Mouse (Mus musculus) neural tube, embryonic 11.5 days (tissue): ENCODE results near the gene Ube2c. TPM values are rescaled to one million over a fixed set of nuclear protein-coding genes. Genes with fewer than 3 reads are reported as not detected.
A peak's percentile ranks its signal among the peaks of the same experiment; 100 is the strongest.

Source experiments
- ATAC-seq: fragments of 200-750 bp; cut with Nextera tagmentation; 2 replicates; pipeline ENCODE4 v1.8.0; 2017; ENCODE audit warnings: moderate number of reproducible peaks, mild to moderate bottlenecking, moderate TSS enrichment, moderate library complexity; ENCODE audit not compliant: insufficient read depth, low FRiP score, low TSS enrichment
- DNase-seq: peaks from one replicate; pipeline ENCODE4 v3.0.0-alpha.2; 2015; ENCODE audit warnings: low spot score
- H3K27ac ChIP-seq: fragments of 300-500 bp; sonication (generic); 2 replicates; pipeline ENCODE4 v1.5.1; 2014; ENCODE audit warnings: low read depth, mild to moderate bottlenecking, low read length
- H3K27me3 ChIP-seq: fragments of 300-500 bp; sonication (generic); 2 replicates; pipeline ENCODE4 v1.6.1; 2014; ENCODE audit warnings: mild to moderate bottlenecking, low read length, mixed read lengths; ENCODE audit not compliant: control insufficient read depth, insufficient read depth
- H3K36me3 ChIP-seq: fragments of 300-500 bp; sonication (generic); 2 replicates; pipeline ENCODE4 v1.6.1; 2014; ENCODE audit warnings: mild to moderate bottlenecking, low read length, moderate library complexity, mixed read lengths; ENCODE audit not compliant: control insufficient read depth, insufficient read depth
- H3K4me1 ChIP-seq: fragments of 300-500 bp; sonication (generic); 2 replicates; pipeline ENCODE4 v1.6.1; 2014; ENCODE audit warnings: low read length, mixed read lengths; ENCODE audit not compliant: control insufficient read depth, insufficient read depth
- H3K4me2 ChIP-seq: fragments of 300-500 bp; sonication (generic); 2 replicates; pipeline ENCODE4 v1.6.1; 2014; ENCODE audit warnings: low read depth, mild to moderate bottlenecking, moderate library complexity
- H3K4me3 ChIP-seq: fragments of 300-500 bp; sonication (generic); 2 replicates; pipeline ENCODE4 v1.5.1; 2014; ENCODE audit warnings: low read depth, low read length
- H3K9ac ChIP-seq: fragments of 300-500 bp; sonication (generic); 2 replicates; pipeline ENCODE4 v1.6.1; 2014; ENCODE audit warnings: mild to moderate bottlenecking, low read length
- H3K9me3 ChIP-seq: fragments of 300-500 bp; sonication (generic); 2 replicates; pipeline ENCODE4 v1.6.1; 2016; ENCODE audit warnings: low read length; ENCODE audit not compliant: control insufficient read depth
- WGBS: fragments of 180-500 bp; shearing (Covaris S2); extraction: QIAGEN DNeasy Blood & Tissue Kit; methylation state at CpG from one replicate; pipeline ENCODE4 v1.1.7; 2014; 5-methylcytosine and 5-hydroxymethylcytosine counted together
- polyA plus RNA-seq: library from polyadenylated mRNA; unstranded; fragments of >200 nt; fragmentation: Nextera tagmentation; extraction: Ambion mirVana; gene quantifications from 2 replicates; pipeline ENCODE4 v1.2.1, GENCODE M21; 2014

Gene Ube2c
- polyA plus RNA-seq, 1 experiment from 2014 or later: 449 TPM

DNA sequence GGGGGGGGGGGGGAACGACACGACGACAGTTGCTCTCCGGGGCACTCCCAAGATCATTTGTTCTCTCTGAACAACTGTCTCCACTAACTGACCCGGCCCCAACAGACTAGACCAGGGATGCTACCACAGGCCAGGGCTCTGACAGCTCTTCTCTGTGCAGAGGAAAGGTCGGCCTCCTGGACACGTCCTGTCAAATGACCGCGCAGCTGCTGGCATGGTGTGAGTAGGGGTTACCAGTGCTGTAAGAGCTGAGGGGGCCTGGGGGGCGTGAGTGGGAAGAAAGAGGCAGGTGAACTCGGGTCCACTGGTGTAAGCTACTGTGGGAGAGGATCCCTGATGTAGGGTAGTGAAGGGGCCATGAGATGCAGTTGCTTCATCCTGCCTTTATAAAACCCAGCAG is 11.9 kb upstream of the Ube2c start:
- 87% methylated on average over 11 of the region's 11 CpGs for WGBS
- Histone ChIP-seq H3K4me3 (no peak overlapping the region), H3K9me3 (no peaks in the 10 kb centered on the region), H3K27ac (no peak overlapping the region), H3K27me3 (no peaks in the 10 kb centered on the region), H3K9ac (no peak overlapping the region), H3K4me2 (no peak overlapping the region), H3K4me1 (no peaks in the 10 kb centered on the region), H3K36me3 (peaks cover 30% of the 10 kb centered on the region)
- DNase-seq: no peak
- ATAC-seq: no peak

DNA sequence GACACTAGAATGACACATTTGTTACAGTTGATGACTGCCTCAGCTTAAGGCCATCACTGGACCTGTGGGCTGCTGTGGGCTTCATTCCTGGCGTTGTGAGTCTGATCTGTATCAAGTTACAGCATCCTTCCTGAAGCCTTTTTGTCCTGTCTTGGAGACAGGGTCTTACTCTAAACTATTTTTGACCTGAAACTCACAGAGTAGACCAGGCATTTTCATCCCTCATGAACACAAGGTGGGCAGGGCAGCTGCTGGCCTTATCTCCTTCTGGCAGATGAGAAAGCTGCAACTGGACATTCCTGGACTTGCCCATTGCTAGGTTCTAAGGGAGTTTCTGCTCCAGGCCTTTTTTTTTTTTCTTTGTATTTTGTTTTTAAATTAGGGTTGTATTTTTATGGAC is 11.0 kb upstream of the Ube2c start:
- Histone ChIP-seq H3K27ac (no peak overlapping the region), H3K36me3 (peaks cover 30% of the 10 kb centered on the region), H3K9me3 (no peaks in the 10 kb centered on the region), H3K9ac (no peak overlapping the region), H3K4me1 (no peaks in the 10 kb centered on the region), H3K27me3 (no peaks in the 10 kb centered on the region), H3K4me2 (no peak overlapping the region), H3K4me3 (no peak overlapping the region)
- DNase-seq (no peak), ATAC-seq (no peak)
- WGBS: 58% methylated on average over 1 of the region's 1 CpGs

DNA sequence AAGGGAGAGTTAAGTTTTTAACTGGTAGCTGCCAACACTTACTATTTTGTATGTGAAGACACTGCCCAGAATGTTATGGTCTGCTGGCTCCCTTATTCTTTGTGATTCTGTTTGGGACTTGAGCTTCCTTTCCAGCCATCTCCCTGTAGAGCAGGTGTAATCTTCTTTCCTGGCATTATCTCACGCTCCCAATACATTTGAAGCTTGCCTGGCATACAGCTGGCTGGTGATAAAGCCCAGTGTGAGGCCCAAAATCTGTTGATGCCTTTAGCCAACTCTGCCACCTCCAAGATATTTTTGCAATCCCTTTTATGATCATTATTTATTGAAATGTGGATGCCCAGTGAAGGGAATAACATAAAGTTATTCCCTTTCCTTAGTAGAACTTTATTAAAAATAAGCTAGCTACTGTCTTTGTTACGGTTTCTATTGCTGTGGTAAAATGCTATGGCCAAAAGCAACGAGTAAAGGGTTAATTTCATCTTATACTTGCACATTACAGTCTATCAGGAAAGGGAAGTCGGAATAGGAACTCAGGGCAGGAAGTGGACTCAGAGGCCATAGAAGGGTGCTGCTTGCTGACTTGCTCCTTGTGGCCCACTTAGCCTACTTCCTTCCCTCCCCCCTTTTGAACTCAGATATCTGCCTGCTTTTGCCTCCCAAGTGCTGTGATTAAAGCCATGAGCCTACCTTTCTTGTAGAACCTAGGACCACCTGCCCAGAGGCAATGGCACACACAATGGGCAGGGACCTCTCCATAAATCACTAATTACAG is 9.5 kb upstream of the Ube2c start:
- Histone ChIP-seq H3K27me3 (no peaks in the 10 kb centered on the region), H3K4me1 (no peaks in the 10 kb centered on the region), H3K27ac (no peak overlapping the region), H3K4me2 (no peak overlapping the region), H3K36me3 (peaks cover 20% of the 10 kb centered on the region), H3K9me3 (no peaks in the 10 kb centered on the region), H3K4me3 (no peak overlapping the region), H3K9ac (no peak overlapping the region)
- ATAC-seq: no peak
- WGBS: 88% methylated on average over 4 of the region's 4 CpGs
- no peak for DNase-seq

DNA sequence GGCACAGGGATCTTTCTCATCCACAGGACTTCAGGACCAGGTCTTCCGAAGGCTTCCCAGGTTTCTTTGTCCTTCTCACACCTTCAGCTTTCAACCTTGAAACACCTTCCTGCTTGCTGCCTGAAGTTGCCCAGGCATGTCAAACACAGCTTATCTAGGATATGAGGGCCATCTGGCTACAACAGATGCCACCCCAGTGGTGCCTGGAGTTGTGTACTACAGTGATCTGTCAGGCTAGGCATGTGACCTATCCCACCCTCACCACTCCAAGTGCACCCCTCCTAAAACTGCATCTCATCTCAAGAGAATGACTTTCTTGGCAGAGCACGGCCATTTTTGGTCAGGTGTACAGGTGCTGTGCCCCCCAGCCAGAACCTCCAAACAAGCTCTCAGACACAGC is 8.2 kb upstream of the Ube2c start:
- Histone ChIP-seq H3K4me2 (no peak overlapping the region), H3K36me3 (peaks cover 11% of the 10 kb centered on the region), H3K4me3 (no peak overlapping the region), H3K27me3 (no peaks in the 10 kb centered on the region), H3K9me3 (no peaks in the 10 kb centered on the region), H3K9ac (no peak overlapping the region), H3K27ac (no peak overlapping the region), H3K4me1 (no peaks in the 10 kb centered on the region)
- DNase-seq: no peak
- no peak for ATAC-seq
- WGBS: 100% methylated on average over 2 of the region's 2 CpGs

DNA sequence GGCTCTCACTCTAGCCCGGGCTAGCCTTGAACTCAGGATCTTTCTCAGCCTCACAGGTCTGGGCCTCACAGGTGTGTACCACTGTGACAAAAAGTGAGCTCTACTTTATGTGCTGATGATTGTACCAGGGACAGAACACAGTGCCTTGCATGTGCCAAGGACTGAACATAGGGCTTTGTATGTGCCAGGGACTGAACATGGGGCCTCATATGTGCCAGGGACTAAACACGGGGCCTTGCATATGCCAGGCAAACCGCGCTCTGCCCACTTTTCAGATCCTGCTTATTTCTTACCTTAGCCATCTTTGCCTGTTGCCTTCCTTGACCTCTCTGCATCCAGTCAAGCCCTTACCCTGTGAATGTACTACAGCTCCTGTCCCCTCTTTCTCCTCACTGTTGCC is 7.7 kb upstream of the Ube2c start:
- H3K9ac ChIP-seq: no peak overlapping the region

DNA sequence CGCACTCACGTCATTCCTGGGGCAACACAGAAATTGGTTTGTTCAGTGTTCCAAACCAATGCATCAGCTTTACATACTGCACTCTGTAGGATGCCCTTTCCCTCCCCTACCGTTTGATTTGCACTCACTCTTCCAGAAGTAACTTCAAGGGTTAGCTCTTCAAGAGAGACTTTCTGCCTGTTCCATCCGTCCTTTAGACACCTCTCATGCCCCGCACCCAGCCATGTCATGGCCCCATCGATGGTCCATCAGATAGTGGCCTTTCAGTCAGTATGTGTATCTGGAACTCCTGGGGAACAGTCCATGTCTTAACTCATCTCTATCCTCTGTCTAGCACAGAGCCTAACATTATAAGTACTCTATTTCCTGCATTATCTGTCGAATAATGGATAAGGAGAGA is 7.1 kb upstream of the Ube2c start:
- no peak for DNase-seq
- no peaks in the 10 kb centered on the region for H3K27me3 ChIP-seq

More for the DNA sequence above, 7.7 kb upstream of the Ube2c start:
- Histone ChIP-seq H3K9me3 (no peaks in the 10 kb centered on the region), H3K4me3 (no peak overlapping the region), H3K4me2 (no peak overlapping the region), H3K27me3 (no peaks in the 10 kb centered on the region), H3K27ac (no peak overlapping the region), H3K4me1 (no peaks in the 10 kb centered on the region), H3K36me3 (peaks cover 11% of the 10 kb centered on the region)
- WGBS: 98% methylated on average over 4 of the region's 4 CpGs
- ATAC-seq (no peak), DNase-seq (no peak)

DNA sequence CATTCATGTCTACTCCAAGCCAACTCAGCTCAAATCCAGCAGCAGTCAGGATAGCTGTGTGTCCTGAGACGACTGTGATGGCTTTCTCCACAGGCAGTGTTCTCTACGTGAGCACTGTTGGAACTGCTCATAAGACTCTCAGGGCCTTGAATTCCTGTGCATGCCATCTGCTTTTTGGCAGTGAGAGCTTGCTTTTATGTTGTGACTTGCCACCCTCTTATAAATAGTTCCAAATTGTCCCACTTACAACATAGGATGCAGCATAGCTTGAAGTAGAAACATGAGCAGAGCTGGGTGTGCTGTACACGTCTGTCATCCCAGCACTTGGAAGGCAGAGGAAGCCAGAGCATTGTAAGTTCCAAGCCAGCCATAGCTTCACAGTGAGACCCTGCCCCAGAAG is 3.9 kb upstream of the Ube2c start:
- DNase-seq (no peak), ATAC-seq (no peak)
- no peak overlapping the region for H3K4me3 ChIP-seq
- no peak overlapping the region for H3K4me2 ChIP-seq
- peaks cover 6% of the 10 kb centered on the region for H3K4me1 ChIP-seq
- H3K9ac ChIP-seq: no peak overlapping the region
- no peaks in the 10 kb centered on the region for H3K27me3 ChIP-seq
- no peak overlapping the region for H3K27ac ChIP-seq
- H3K9me3 ChIP-seq: no peaks in the 10 kb centered on the region
- H3K36me3 ChIP-seq: peaks cover 8% of the 10 kb centered on the region
- WGBS: 87% methylated on average over 3 of the region's 3 CpGs

More for the DNA sequence above, 7.1 kb upstream of the Ube2c start:
- peaks cover 11% of the 10 kb centered on the region for H3K36me3 ChIP-seq
- H3K4me1 ChIP-seq: no peaks in the 10 kb centered on the region
- H3K27ac ChIP-seq: no peak overlapping the region
- WGBS: 91% methylated on average over 7 of the region's 7 CpGs
- no peak for ATAC-seq
- no peaks in the 10 kb centered on the region for H3K9me3 ChIP-seq
- no peak overlapping the region for H3K9ac ChIP-seq
- no peak overlapping the region for H3K4me2 ChIP-seq
- no peak overlapping the region for H3K4me3 ChIP-seq

DNA sequence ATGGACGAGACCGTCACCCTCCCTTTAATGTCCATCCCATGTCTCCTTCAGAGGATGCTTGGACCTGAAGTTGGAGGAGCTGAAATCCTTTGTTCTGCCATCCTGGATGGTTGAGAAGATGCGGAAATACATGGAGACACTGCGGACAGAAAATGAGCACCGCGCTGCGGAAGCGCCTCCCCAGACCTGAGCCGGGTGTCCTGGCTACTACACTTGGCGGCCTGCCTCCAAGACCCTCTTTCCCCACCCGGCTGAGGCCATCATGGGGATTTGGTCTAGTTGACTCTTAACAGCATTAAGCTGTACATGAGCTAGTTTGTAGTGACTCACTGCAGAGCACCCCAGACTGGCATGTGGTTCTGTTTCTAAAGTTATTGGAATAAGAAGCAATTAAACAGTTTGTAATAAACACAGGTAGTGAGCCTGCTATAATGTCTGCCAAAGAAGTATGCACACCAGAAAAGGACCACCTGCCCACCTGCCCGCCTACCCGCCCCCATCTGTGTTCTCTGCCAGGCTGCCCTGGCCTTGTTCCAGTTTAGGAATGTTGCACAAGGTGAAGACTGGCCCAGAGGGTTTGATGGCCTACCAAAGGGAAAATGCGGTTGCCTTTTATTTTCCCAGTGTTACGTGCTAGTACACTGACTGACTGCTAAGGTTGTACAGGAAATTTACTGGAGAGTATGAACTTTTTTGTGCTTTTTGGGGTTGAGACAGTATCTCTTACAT is 1.7 kb upstream of the Ube2c start:
- ATAC-seq (no peak), DNase-seq (no peak)
- H3K36me3 ChIP-seq: peaks cover 10% of the 10 kb centered on the region

DNA sequence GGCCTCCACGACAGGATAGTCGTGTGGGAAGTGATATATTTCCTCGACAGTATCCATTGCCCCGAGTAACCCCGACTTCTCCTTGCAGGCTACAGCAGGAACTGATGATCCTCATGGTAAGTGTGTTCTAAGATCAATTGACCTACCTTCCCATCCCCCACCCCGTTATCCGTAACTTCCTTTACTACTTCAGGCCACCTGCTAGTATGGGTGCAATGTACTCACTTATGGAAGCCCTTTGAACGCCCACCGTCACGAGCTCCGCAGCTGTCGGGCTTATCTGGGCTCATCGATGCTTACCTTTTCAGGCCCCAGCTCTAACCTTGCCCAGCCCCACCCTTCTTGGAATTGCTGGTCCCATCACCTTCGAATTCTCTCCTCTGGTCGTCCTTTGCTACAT is 581 bp downstream of the Ube2c start:
- Histone ChIP-seq H3K9ac (peak overlapping the region; percentile 89), H3K27me3 (no peaks in the 10 kb centered on the region), H3K27ac (peak overlapping the region; percentile 60; the same call in 1 of the 2 replicates), H3K36me3 (peaks cover 8% of the 10 kb centered on the region), H3K4me2 (peak overlapping the region; percentile 86), H3K4me3 (peak overlapping the region; percentile 97), H3K9me3 (no peaks in the 10 kb centered on the region), H3K4me1 (peaks cover 18% of the 10 kb centered on the region)
- DNase-seq: no peak
- WGBS: 4% methylated on average over 15 of the region's 15 CpGs
- ATAC-seq: no peak

More for the DNA sequence above, 1.7 kb upstream of the Ube2c start:
- Histone ChIP-seq H3K27me3 (no peaks in the 10 kb centered on the region), H3K4me1 (peaks cover 18% of the 10 kb centered on the region), H3K9ac (no peak overlapping the region), H3K27ac (no peak overlapping the region), H3K9me3 (no peaks in the 10 kb centered on the region), H3K4me3 (no peak overlapping the region), H3K4me2 (no peak overlapping the region)
- 94% methylated on average over 15 of the region's 15 CpGs for WGBS
